Mouse (Mus musculus) limb, embryonic 10.5 days (tissue): ENCODE results near the gene Dcdc2a. TPM values are rescaled to one million over a fixed set of nuclear protein-coding genes. Genes with fewer than 3 reads are reported as not detected.
A peak's percentile ranks its signal among the peaks of the same experiment; 100 is the strongest.

ENCODE experiments used
- DNase-seq: peaks from one replicate; pipeline ENCODE4 v3.0.0-alpha.2; 2017; ENCODE audit warnings: low spot score
- H3K27ac ChIP-seq: fragments of 300-500 bp; sonication (generic); 2 replicates; pipeline ENCODE4 v1.5.1; 2016; ENCODE audit warnings: mild to moderate bottlenecking
- H3K27me3 ChIP-seq: fragments of 300-500 bp; sonication (generic); 2 replicates; pipeline ENCODE4 v1.6.1; 2016; ENCODE audit warnings: low read depth, mild to moderate bottlenecking; ENCODE audit not compliant: poor library complexity, severe bottlenecking
- H3K36me3 ChIP-seq: fragments of 300-500 bp; sonication (generic); 2 replicates; pipeline ENCODE4 v1.6.1; 2016; ENCODE audit warnings: mild to moderate bottlenecking, moderate library complexity
- H3K4me1 ChIP-seq: fragments of 300-500 bp; sonication (generic); 2 replicates; pipeline ENCODE4 v1.6.1; 2016
- H3K4me3 ChIP-seq: fragments of 300-500 bp; sonication (generic); 2 replicates; pipeline ENCODE4 v1.5.1; 2016; ENCODE audit warnings: mild to moderate bottlenecking, moderate library complexity
- H3K9me3 ChIP-seq: fragments of 300-500 bp; sonication (generic); replicated peaks from 2 replicates; pipeline ENCODE4 v1.6.1; 2016; ENCODE audit warnings: mild to moderate bottlenecking
- WGBS: fragments of 180-500 bp; shearing (Covaris S2); methylation state at CpG from one replicate; pipeline ENCODE4 v1.1.7; 2016; 5-methylcytosine and 5-hydroxymethylcytosine counted together
- polyA plus RNA-seq: library from polyadenylated mRNA; unstranded; fragments of >200 nt; fragmentation: Nextera tagmentation; extraction: Ambion mirVana; gene quantifications from 2 replicates; pipeline ENCODE4 v1.2.1, GENCODE M21; 2016

The Dcdc2a gene
- polyA plus RNA-seq, 1 experiment from 2014 or later = 1.3 TPM

- Histone ChIP-seq H3K27me3 (peaks cover 55% of the 10 kb centered on the region), H3K4me1 (peaks cover 15% of the 10 kb centered on the region), H3K4me3 (peak overlapping the region; percentile 57), H3K36me3 (no peaks in the 10 kb centered on the region), H3K9me3 (peaks cover 3% of the 10 kb centered on the region; the same call in 1 of the 2 replicates), H3K27ac (peak overlapping the region; percentile 54)
- WGBS = under 1% methylated on average over 35 of the region's 35 CpGs
- DNase-seq = peak; percentile 83
These were observed 671 bp upstream of the Dcdc2a start for GRCm38 (mm10) chr13:25055111-25055554.

GRCm38 (mm10) chr13:25066659-25067058 lies 10.9 kb downstream of the Dcdc2a start:
- no peaks in the 10 kb centered on the region for H3K36me3 ChIP-seq
- no peaks in the 10 kb centered on the region for H3K4me1 ChIP-seq
- no peaks in the 10 kb centered on the region for H3K27me3 ChIP-seq
- DNase-seq = no peak
- 99% methylated on average over 2 of the region's 2 CpGs for WGBS
- H3K27ac ChIP-seq = no peak overlapping the region
- no peak overlapping the region for H3K4me3 ChIP-seq
- no peaks in the 10 kb centered on the region for H3K9me3 ChIP-seq

GRCm38 (mm10) chr13:25067183-25067582 lies 11.4 kb downstream of the Dcdc2a start:
- H3K9me3 ChIP-seq = no peaks in the 10 kb centered on the region
- H3K27me3 ChIP-seq = no peaks in the 10 kb centered on the region
- no peak overlapping the region for H3K27ac ChIP-seq
- H3K4me1 ChIP-seq = no peaks in the 10 kb centered on the region
- H3K36me3 ChIP-seq = no peaks in the 10 kb centered on the region
- DNase-seq = no peak
- WGBS = 82% methylated on average over 4 of the region's 4 CpGs
- H3K4me3 ChIP-seq = no peak overlapping the region

GRCm38 (mm10) chr13:25069765-25070164 lies 14.0 kb downstream of the Dcdc2a start:
- no peaks in the 10 kb centered on the region for H3K36me3 ChIP-seq
- no peak for DNase-seq
- WGBS = 87% methylated on average over 4 of the region's 4 CpGs
- H3K4me1 ChIP-seq = no peaks in the 10 kb centered on the region
- no peaks in the 10 kb centered on the region for H3K27me3 ChIP-seq
- no peaks in the 10 kb centered on the region for H3K9me3 ChIP-seq
- H3K27ac ChIP-seq = no peak overlapping the region
- H3K4me3 ChIP-seq = no peak overlapping the region

- H3K27ac ChIP-seq = no peak overlapping the region
- 86% methylated on average over 4 of the region's 4 CpGs for WGBS
These were observed 15.0 kb downstream of the Dcdc2a start for GRCm38 (mm10) chr13:25070791-25071190.

GRCm38 (mm10) chr13:25077262-25077661 lies 21.5 kb downstream of the Dcdc2a start:
- Histone ChIP-seq H3K4me3 (no peak overlapping the region), H3K27ac (no peak overlapping the region), H3K27me3 (peaks cover 3% of the 10 kb centered on the region; the same call in 1 of the 2 replicates), H3K36me3 (no peaks in the 10 kb centered on the region), H3K4me1 (peaks cover 15% of the 10 kb centered on the region), H3K9me3 (no peaks in the 10 kb centered on the region)
- WGBS = 2% methylated on average over 7 of the region's 7 CpGs
- DNase-seq = peak; percentile 40

More at GRCm38 (mm10) chr13:25070791-25071190, 15.0 kb downstream of the Dcdc2a start:
- Histone ChIP-seq H3K9me3 (no peaks in the 10 kb centered on the region), H3K36me3 (no peaks in the 10 kb centered on the region), H3K4me3 (no peak overlapping the region), H3K4me1 (no peaks in the 10 kb centered on the region), H3K27me3 (no peaks in the 10 kb centered on the region)
- DNase-seq = no peak

- Histone ChIP-seq H3K4me1 (peaks cover 19% of the 10 kb centered on the region), H3K9me3 (no peaks in the 10 kb centered on the region), H3K4me3 (peak overlapping the region; percentile 29), H3K36me3 (no peaks in the 10 kb centered on the region), H3K27ac (no peak overlapping the region; the same call in 1 of the 2 replicates), H3K27me3 (no peaks in the 10 kb centered on the region; the same call in 1 of the 2 replicates)
- DNase-seq = peak; percentile 35
- 18% methylated on average over 15 of the region's 15 CpGs for WGBS
These were observed 27.4 kb downstream of the Dcdc2a start for GRCm38 (mm10) chr13:25083144-25083572.

GRCm38 (mm10) chr13:25085147-25085546 lies 29.3 kb downstream of the Dcdc2a start:
- H3K4me3 ChIP-seq = no peak overlapping the region
- WGBS = 91% methylated on average over 7 of the region's 7 CpGs

GRCm38 (mm10) chr13:25091347-25091746 lies 35.5 kb downstream of the Dcdc2a start:
- 92% methylated on average over 5 of the region's 5 CpGs for WGBS
- H3K27ac ChIP-seq = no peak overlapping the region
- H3K36me3 ChIP-seq = no peaks in the 10 kb centered on the region
- H3K27me3 ChIP-seq = no peaks in the 10 kb centered on the region
- no peak overlapping the region for H3K4me3 ChIP-seq
- H3K9me3 ChIP-seq = no peaks in the 10 kb centered on the region
- H3K4me1 ChIP-seq = no peaks in the 10 kb centered on the region
- DNase-seq = no peak

More at GRCm38 (mm10) chr13:25085147-25085546, 29.3 kb downstream of the Dcdc2a start:
- peak; percentile 21 for DNase-seq
- Histone ChIP-seq H3K27me3 (no peaks in the 10 kb centered on the region; the same call in 1 of the 2 replicates), H3K4me1 (peaks cover 19% of the 10 kb centered on the region), H3K36me3 (no peaks in the 10 kb centered on the region), H3K27ac (no peak overlapping the region), H3K9me3 (no peaks in the 10 kb centered on the region)

GRCm38 (mm10) chr13:25093776-25094175 lies 38.0 kb downstream of the Dcdc2a start:
- WGBS = 91% methylated on average over 4 of the region's 4 CpGs

GRCm38 (mm10) chr13:25094381-25094780 lies 38.6 kb downstream of the Dcdc2a start:
- no peaks in the 10 kb centered on the region for H3K27me3 ChIP-seq
- no peak overlapping the region for H3K4me3 ChIP-seq
- no peaks in the 10 kb centered on the region for H3K36me3 ChIP-seq
- H3K9me3 ChIP-seq = no peaks in the 10 kb centered on the region
- no peak overlapping the region for H3K27ac ChIP-seq
- DNase-seq = peak; percentile 19
- H3K4me1 ChIP-seq = no peaks in the 10 kb centered on the region
- WGBS = 82% methylated on average over 4 of the region's 4 CpGs

More at GRCm38 (mm10) chr13:25093776-25094175, 38.0 kb downstream of the Dcdc2a start:
- Histone ChIP-seq H3K36me3 (no peaks in the 10 kb centered on the region), H3K27ac (no peak overlapping the region), H3K4me1 (no peaks in the 10 kb centered on the region), H3K4me3 (no peak overlapping the region), H3K9me3 (no peaks in the 10 kb centered on the region), H3K27me3 (no peaks in the 10 kb centered on the region)
- DNase-seq = no peak

- WGBS = 84% methylated on average over 8 of the region's 8 CpGs
- H3K27me3 ChIP-seq = no peaks in the 10 kb centered on the region
- no peak overlapping the region for H3K4me3 ChIP-seq
- H3K27ac ChIP-seq = no peak overlapping the region
- no peaks in the 10 kb centered on the region for H3K4me1 ChIP-seq
- H3K36me3 ChIP-seq = no peaks in the 10 kb centered on the region
- H3K9me3 ChIP-seq = no peaks in the 10 kb centered on the region
- DNase-seq = peak; percentile 12
These were observed 41.5 kb downstream of the Dcdc2a start for GRCm38 (mm10) chr13:25097348-25097747.

GRCm38 (mm10) chr13:25098578-25098977 lies 42.8 kb downstream of the Dcdc2a start:
- Histone ChIP-seq H3K27ac (no peak overlapping the region), H3K4me1 (no peaks in the 10 kb centered on the region)
- WGBS = 66% methylated on average over 5 of the region's 5 CpGs

GRCm38 (mm10) chr13:25099508-25099907 lies 43.7 kb downstream of the Dcdc2a start:
- Histone ChIP-seq H3K4me1 (no peaks in the 10 kb centered on the region), H3K9me3 (no peaks in the 10 kb centered on the region), H3K27me3 (no peaks in the 10 kb centered on the region), H3K36me3 (no peaks in the 10 kb centered on the region), H3K27ac (no peak overlapping the region), H3K4me3 (no peak overlapping the region)
- no peak for DNase-seq
- WGBS = 87% methylated on average over 3 of the region's 3 CpGs

More at GRCm38 (mm10) chr13:25098578-25098977, 42.8 kb downstream of the Dcdc2a start:
- Histone ChIP-seq H3K27me3 (no peaks in the 10 kb centered on the region), H3K4me3 (no peak overlapping the region), H3K9me3 (no peaks in the 10 kb centered on the region), H3K36me3 (no peaks in the 10 kb centered on the region)
- no peak for DNase-seq
